Mouse (Mus musculus): Measurements from ENCODE around the gene Dnajc22. TPM values are rescaled to one million over a fixed set of nuclear protein-coding genes. Genes with fewer than 3 reads are reported as not detected.

Gene Dnajc22
- total and polyA plus RNA-seq, 2 experiments from 2014 or later, result 0.61 TPM; not detected in 1

DNA sequence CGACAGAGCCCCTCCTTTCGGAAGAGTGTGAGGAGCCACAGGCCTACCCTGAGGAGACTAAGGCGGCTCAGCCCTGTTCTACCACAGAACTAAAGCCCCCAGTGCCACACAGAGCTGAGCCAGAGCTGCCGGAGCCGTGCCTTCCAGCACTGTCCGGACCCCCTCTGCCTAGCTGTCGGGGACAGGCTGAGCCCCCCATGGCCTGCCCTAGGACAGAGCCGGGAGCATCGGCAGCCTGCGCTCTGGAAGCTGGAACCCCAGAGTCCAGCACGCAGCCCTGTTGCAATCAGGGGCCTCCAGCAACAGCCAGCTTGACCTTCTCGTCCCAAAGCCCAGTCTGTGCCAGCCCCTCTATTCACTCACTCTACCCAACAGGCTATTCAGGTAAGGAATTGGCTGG, 10.6 kb upstream of the Dnajc22 start:
- DNase-seq (ENCODE audit: low spot score) (no peak), ATAC-seq (ENCODE audit: insufficient read depth, low read depth) (no peak)
- H3K36me3 ChIP-seq (replicated peaks; ENCODE audit: control insufficient read depth, insufficient read depth, low read length), result peaks cover 34% of the 10 kb centered on the region
- no peaks in the 10 kb centered on the region for H3K4me1 ChIP-seq (ENCODE audit: control insufficient read depth, insufficient read depth)
- H3K4me3 ChIP-seq (ENCODE audit: low read depth, low read length), result no peak overlapping the region
- no peak for TF ChIP-seq EP300 (IDR thresholded peaks at IDR 0.05; ENCODE audit: low read depth)
- no peak for TF ChIP-seq CTCF (IDR thresholded peaks at IDR 0.05; ENCODE audit: low read depth)
- no peak overlapping the region for H3K4me2 ChIP-seq (ENCODE audit: low read depth, low read length)
- H3K9me3 ChIP-seq (replicated peaks; ENCODE audit: control insufficient read depth, low read length), result no peaks in the 10 kb centered on the region
- peaks cover 38% of the 10 kb centered on the region for H3K27me3 ChIP-seq (ENCODE audit: control insufficient read depth, insufficient read depth, low read length)
- H3K27ac ChIP-seq (ENCODE audit: low read depth), result no peak overlapping the region
- 95% methylated on average over 12 of the region's 12 CpGs for WGBS
- H3K9ac ChIP-seq (replicated peaks; ENCODE audit: low read depth, low read length), result no peak overlapping the region

DNA sequence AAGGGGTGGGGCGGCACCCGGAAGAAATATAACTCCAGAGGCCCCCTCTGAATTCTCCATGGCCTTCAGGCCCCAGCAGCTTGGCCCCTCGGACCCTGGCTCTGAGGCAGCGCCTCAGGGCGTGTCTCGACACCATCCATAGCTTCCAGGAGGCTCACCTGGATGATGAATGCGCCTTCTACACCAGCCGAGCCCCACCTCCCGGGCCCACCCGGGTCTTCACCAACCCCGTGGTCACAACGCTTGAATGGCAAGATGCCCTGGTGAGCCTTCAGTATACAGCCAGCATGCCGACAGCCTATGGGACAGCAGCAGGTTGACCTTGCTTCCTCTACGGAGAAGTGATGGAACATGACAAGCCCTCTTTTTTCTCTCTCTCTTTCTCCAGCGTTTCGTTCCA, 10.1 kb upstream of the Dnajc22 start:
- H3K4me2 ChIP-seq (ENCODE audit: low read depth, low read length), result no peak overlapping the region
- H3K36me3 ChIP-seq (replicated peaks; ENCODE audit: control insufficient read depth, insufficient read depth, low read length), result peaks cover 34% of the 10 kb centered on the region
- DNase-seq (ENCODE audit: low spot score) (no peak), ATAC-seq (ENCODE audit: insufficient read depth, low read depth) (no peak)
- WGBS, result 91% methylated on average over 16 of the region's 16 CpGs
- no peaks in the 10 kb centered on the region for H3K9me3 ChIP-seq (replicated peaks; ENCODE audit: control insufficient read depth, low read length)
- no peaks in the 10 kb centered on the region for H3K4me1 ChIP-seq (ENCODE audit: control insufficient read depth, insufficient read depth)
- no peak overlapping the region for H3K27ac ChIP-seq (ENCODE audit: low read depth)
- no peak overlapping the region for H3K4me3 ChIP-seq (ENCODE audit: low read depth, low read length)
- no peak overlapping the region for H3K9ac ChIP-seq (replicated peaks; ENCODE audit: low read depth, low read length)
- peaks cover 43% of the 10 kb centered on the region for H3K27me3 ChIP-seq (ENCODE audit: control insufficient read depth, insufficient read depth, low read length)
- TF ChIP-seq EP300 (IDR thresholded peaks at IDR 0.05; ENCODE audit: low read depth) (no peak), CTCF (IDR thresholded peaks at IDR 0.05; ENCODE audit: low read depth) (no peak)

DNA sequence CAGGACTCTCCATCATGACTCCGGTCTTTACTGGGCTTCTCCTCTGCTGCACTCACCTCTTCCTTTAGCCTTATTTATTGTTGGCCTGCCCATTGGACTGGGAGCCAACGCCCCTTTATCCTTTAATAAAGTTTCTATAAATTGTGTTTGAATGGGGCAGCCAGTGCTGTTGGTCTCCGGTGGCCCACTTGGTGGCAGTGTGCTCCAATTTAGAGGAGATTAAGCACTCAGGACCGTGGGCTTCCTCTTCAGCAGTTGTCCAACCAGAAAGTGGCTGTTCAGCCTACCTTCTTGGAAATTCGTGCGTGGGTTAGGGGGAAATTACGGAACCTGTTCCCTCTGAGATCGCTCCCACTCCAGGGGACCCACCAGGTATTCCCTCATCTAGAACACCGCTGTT, 9.7 kb upstream of the Dnajc22 start:
- Histone ChIP-seq H3K36me3 (replicated peaks; ENCODE audit: control insufficient read depth, insufficient read depth, low read length) (peaks cover 34% of the 10 kb centered on the region), H3K27me3 (ENCODE audit: control insufficient read depth, insufficient read depth, low read length) (peaks cover 47% of the 10 kb centered on the region), H3K4me1 (ENCODE audit: control insufficient read depth, insufficient read depth) (no peaks in the 10 kb centered on the region), H3K4me2 (ENCODE audit: low read depth, low read length) (no peak overlapping the region), H3K9me3 (replicated peaks; ENCODE audit: control insufficient read depth, low read length) (no peaks in the 10 kb centered on the region), H3K9ac (replicated peaks; ENCODE audit: low read depth, low read length) (no peak overlapping the region), H3K27ac (ENCODE audit: low read depth) (no peak overlapping the region), H3K4me3 (ENCODE audit: low read depth, low read length) (no peak overlapping the region)
- no peak for ATAC-seq (ENCODE audit: insufficient read depth, low read depth)
- DNase-seq (ENCODE audit: low spot score), result peak; percentile 52
- 69% methylated on average over 9 of the region's 9 CpGs for WGBS
- TF ChIP-seq CTCF (IDR thresholded peaks at IDR 0.05; ENCODE audit: low read depth) (peak; percentile 65), EP300 (IDR thresholded peaks at IDR 0.05; ENCODE audit: low read depth) (no peak)

DNA sequence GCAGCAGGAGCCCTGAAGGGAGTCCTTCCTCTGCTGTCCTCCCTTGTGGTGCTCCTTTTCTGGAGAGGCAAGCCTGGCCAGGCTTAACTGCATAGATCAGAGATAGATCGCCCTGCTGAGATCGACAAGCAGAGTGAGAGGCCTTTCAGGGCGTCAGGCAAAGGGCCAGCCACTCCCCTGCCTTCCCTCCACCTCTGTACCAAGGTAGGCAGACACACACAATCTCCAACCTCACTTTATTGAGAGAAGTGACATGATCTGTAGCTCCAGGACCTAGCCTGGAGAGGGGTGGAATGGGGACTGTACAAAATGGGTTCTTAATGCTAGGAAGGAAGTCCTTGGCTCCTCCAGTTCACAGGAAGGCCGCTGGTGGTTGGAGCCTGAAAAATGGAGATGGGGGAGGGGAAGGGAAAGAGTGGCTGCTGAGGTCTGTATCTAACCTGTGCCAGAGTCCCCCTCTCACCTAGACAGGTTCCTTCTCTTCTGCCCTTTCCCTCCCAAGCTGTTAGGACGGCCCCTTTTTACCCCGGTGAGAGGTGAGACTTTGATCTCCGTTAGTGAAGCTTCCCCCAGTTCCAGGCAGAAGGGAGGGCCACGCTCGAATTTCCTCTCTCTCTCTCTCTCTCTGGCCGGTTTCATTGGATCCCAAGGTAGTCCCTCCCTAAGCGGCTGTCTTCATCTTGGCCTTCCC, 9.0 kb upstream of the Dnajc22 start:
- no peak for ATAC-seq (ENCODE audit: insufficient read depth, low read depth)
- 19% methylated on average over 11 of the region's 11 CpGs for WGBS
- Histone ChIP-seq H3K4me1 (ENCODE audit: control insufficient read depth, insufficient read depth) (no peaks in the 10 kb centered on the region), H3K27ac (ENCODE audit: low read depth) (no peak overlapping the region), H3K9me3 (replicated peaks; ENCODE audit: control insufficient read depth, low read length) (no peaks in the 10 kb centered on the region), H3K27me3 (ENCODE audit: control insufficient read depth, insufficient read depth, low read length) (peaks cover 55% of the 10 kb centered on the region), H3K4me3 (ENCODE audit: low read depth, low read length) (no peak overlapping the region), H3K36me3 (replicated peaks; ENCODE audit: control insufficient read depth, insufficient read depth, low read length) (peaks cover 30% of the 10 kb centered on the region), H3K4me2 (ENCODE audit: low read depth, low read length) (no peak overlapping the region), H3K9ac (replicated peaks; ENCODE audit: low read depth, low read length) (no peak overlapping the region)
- DNase-seq (ENCODE audit: low spot score), result no peak
- TF ChIP-seq CTCF (IDR thresholded peaks at IDR 0.05; ENCODE audit: low read depth) (no peak), EP300 (IDR thresholded peaks at IDR 0.05; ENCODE audit: low read depth) (no peak)

DNA sequence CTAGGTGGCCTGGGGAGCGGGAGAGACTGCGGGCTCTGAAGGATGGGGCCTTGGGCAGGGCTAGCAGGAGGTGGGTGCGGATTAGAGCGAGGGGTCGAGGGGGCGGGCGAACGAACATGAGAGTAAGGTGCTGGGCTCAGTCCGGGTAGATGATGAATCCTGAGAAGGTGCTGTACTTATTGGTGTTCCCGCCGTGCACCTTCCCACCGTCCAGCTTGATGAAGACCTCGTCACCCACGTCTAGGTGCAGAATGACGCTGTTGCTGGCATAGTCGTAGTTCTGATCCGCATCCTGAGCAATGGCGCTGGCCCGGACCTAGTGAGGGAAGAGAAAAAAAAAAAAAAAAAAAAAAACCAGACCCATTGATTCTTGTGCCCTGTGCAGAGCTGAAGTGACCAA, 8.4 kb upstream of the Dnajc22 start:
- no peaks in the 10 kb centered on the region for H3K9me3 ChIP-seq (replicated peaks; ENCODE audit: control insufficient read depth, low read length)
- DNase-seq (ENCODE audit: low spot score), result no peak
- H3K4me1 ChIP-seq (ENCODE audit: control insufficient read depth, insufficient read depth), result no peaks in the 10 kb centered on the region
- H3K36me3 ChIP-seq (replicated peaks; ENCODE audit: control insufficient read depth, insufficient read depth, low read length), result peaks cover 30% of the 10 kb centered on the region
- no peak overlapping the region for H3K27ac ChIP-seq (ENCODE audit: low read depth)
- WGBS, result 26% methylated on average over 19 of the region's 19 CpGs
- TF ChIP-seq EP300 (IDR thresholded peaks at IDR 0.05; ENCODE audit: low read depth) (no peak), CTCF (IDR thresholded peaks at IDR 0.05; ENCODE audit: low read depth) (no peak)
- H3K9ac ChIP-seq (replicated peaks; ENCODE audit: low read depth, low read length), result no peak overlapping the region
- ATAC-seq (ENCODE audit: insufficient read depth, low read depth), result no peak
- no peak overlapping the region for H3K4me3 ChIP-seq (ENCODE audit: low read depth, low read length)
- H3K27me3 ChIP-seq (ENCODE audit: control insufficient read depth, insufficient read depth, low read length), result peaks cover 61% of the 10 kb centered on the region
- H3K4me2 ChIP-seq (ENCODE audit: low read depth, low read length), result no peak overlapping the region

DNA sequence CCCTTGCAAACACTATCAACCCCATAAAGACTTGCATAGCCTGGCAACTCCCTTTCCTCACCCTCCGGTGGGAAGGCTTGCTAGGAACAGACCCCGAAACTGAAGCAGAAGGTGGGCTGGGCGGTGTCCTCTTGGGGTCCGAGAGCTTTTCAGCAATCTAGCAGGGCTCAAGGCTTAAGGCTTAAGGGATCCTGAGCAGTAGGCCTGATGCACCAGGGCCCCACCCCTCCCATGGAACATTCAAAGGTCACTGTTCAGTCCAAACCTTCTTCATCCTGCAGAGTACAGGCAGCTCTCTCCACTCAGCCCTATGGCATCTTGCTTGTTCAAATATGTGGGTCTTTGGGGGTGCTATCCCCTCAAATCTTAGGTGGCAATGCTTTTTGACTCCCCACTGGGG, 7.0 kb upstream of the Dnajc22 start:
- H3K27ac ChIP-seq (ENCODE audit: low read depth), result no peak overlapping the region
- 82% methylated on average over 4 of the region's 4 CpGs for WGBS
- no peak for TF ChIP-seq CTCF (IDR thresholded peaks at IDR 0.05; ENCODE audit: low read depth)
- no peak for TF ChIP-seq EP300 (IDR thresholded peaks at IDR 0.05; ENCODE audit: low read depth)
- no peak for ATAC-seq (ENCODE audit: insufficient read depth, low read depth)
- H3K4me3 ChIP-seq (ENCODE audit: low read depth, low read length), result no peak overlapping the region
- H3K4me1 ChIP-seq (ENCODE audit: control insufficient read depth, insufficient read depth), result no peaks in the 10 kb centered on the region
- peaks cover 20% of the 10 kb centered on the region for H3K36me3 ChIP-seq (replicated peaks; ENCODE audit: control insufficient read depth, insufficient read depth, low read length)
- H3K27me3 ChIP-seq (ENCODE audit: control insufficient read depth, insufficient read depth, low read length), result peaks cover 74% of the 10 kb centered on the region
- no peak overlapping the region for H3K4me2 ChIP-seq (ENCODE audit: low read depth, low read length)
- no peak overlapping the region for H3K9ac ChIP-seq (replicated peaks; ENCODE audit: low read depth, low read length)
- no peaks in the 10 kb centered on the region for H3K9me3 ChIP-seq (replicated peaks; ENCODE audit: control insufficient read depth, low read length)
- no peak for DNase-seq (ENCODE audit: low spot score)

All from heart, postnatal 0 days (tissue).